Mouse (Mus musculus) neutrophil, adult 59 days (primary cell): ENCODE measurements around the gene Sap25. TPM values are rescaled to one million over a fixed set of nuclear protein-coding genes. Genes with fewer than 3 reads are reported as not detected.

ENCODE experiments used
- total RNA-seq, 2 experiments: library from RNA; stranded (reverse); gene quantifications; 1 replicate in 1 of 2; 2 replicates in 1 of 2; pipeline ENCODE4 v1.2.4; 2023

The Sap25 gene
- total RNA-seq, result 10 to 100 TPM; 63.8 to 70.2 TPM

DNA sequence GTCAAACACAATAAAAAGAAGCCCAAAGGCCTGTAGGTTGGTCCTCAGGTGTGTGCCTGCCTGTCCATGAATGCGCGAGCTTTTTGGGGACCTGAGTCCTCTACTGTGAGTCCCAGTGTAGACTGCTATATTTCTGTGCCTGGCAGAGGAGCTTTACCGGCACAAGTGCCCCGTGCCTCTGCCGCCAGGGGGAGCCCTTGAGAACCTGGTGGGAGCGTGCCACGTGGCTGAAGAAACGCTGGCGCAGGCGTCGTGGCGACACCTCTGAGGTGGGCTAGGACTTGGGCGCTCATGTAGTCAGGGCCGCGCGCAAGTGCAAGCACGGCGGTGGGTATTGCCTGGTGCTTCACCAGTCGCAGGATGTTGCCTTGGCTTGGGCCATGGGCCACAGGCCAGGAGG is at the start of gene Sap25:
Gene Sap25, plus strand, starts transcription at position 281 of the 400 bp plus-strand sequence.

DNA sequence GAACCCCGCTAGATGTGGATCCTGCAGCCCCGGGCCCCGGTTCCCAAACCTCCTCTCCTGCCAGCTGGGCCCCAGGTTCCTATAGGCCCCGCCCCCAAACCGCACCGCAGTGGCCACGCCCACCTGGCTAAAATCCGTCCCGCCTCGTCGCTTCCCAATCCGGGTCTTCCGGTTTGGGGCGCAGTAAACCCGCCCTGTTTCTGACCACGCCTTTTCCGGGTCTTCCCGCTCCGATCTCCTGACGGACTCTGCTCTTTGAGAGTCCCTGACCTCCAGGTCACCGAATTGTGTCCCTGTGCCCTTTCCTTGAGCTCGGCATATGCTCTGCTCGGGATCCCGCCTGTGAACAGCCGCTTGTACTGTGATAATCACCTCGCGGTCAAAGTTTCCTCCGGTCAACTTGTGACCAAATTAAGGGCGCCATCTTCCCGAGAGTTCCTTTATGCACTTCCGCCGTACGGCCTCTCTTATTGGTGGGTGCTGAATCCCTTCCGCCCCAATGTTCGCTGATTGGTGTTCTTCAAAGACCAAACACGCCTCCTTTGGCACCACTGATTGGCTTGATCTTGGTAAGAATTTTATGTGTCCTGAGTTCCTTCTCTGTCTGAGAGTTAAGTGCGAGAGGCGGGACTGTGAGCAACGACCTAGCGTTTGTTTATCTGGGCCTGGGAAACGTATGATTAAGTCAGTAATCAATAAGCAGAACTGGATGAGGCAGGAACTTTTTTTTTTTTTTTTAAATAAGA is 40.3 kb upstream of the Sap25 start, which contains the start of gene Mospd3:
Gene Mospd3, minus strand, starts transcription at position 440 of the 746 bp plus-strand sequence.

DNA sequence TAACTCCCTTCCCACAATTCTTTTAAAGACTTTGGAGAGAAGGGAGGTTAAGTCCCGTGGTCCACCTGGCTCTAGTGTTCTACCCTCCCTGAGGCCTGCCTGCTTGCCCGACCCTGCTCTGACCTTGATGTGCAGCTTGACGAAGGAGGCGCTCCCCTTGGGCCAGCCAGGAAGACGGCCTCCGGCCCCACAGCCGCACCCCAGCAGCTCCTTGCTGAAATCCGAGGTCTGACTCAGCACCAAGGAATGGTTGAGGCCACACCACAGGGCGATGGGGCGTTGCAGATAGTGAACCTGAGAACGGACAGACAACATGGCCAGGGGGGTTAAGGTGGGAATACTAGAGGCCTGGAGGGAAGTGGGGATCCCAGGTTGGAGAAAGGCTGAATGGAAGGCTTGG is 27.6 kb upstream of the Sap25 start, which contains the start of gene Pcolce:
Gene Pcolce, minus strand, starts transcription at position 235 of the 400 bp plus-strand sequence.

DNA sequence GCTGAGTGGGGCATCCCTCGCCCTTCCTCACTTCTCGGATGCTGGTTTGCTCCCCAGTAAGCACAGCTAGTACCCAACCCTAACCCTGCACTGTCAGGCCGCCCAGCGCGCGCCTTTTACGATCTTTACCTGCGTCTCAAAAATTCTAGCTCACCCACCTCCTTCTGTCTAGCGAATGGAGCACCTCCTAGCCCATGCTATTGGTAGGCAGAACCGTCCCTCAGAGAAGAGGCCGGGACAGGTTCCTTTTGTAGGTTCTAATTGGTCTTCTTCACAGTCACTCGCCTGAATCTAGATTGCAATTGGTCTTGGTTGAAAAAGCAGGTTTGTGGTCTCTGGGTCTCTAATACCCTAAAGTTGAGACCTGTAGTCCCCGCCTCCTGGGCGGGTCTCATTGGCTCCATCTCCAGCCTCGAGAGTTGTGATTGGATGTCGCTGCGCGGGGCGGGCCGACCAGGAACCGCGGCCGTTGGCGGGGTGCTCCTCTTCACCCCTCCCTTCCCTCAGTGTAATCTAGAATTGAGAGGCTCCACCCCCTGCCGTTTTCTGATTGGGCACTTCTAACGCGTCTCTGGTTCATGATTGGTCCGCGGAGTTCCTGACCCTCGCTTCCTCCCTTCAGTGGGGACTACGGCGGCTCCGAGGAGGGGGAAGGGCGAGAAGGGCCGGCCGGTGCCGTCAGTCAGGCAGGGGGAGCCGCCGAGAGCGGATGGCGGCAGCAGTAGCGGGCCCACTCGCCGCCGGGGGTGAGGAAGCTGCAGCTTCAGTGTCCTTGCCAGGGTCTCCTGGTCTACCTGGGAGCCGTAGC is 12.4 kb upstream of the Sap25 start, which contains the start of the genes Fbxo24, Lrch4 and Gm20605:
Gene Fbxo24, minus strand, starts transcription at position 505 of the 808 bp plus-strand sequence.
Gene Lrch4, plus strand, starts transcription at position 624 of the 808 bp plus-strand sequence.
Gene Gm20605, plus strand, starts transcription at position 678 of the 808 bp plus-strand sequence.

DNA sequence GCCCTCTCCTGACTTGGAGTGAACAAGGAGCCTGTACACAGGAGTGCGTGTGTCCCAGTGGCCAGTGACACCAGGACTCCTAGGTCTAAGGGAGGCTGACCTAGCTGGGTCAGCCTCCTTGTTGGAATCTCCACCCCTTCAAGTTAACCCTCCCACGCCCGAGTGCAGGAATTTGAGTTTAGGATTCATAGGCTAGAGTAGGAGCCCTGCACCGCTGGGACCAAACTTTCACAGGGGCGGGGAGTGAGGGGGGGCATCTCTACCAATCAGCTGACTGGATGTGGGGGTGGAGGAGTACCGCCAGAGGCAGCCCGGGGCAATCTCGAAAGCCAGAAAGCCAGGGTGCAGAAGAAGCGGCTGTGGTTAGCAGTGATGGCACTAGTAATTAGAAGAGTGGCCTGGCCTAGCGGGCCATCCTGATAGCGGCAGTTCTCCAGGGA is 4.5 kb downstream of the Sap25 start, which contains the start of gene Irs3:
Gene Irs3, minus strand, starts transcription at position 63 of the 440 bp plus-strand sequence.

DNA sequence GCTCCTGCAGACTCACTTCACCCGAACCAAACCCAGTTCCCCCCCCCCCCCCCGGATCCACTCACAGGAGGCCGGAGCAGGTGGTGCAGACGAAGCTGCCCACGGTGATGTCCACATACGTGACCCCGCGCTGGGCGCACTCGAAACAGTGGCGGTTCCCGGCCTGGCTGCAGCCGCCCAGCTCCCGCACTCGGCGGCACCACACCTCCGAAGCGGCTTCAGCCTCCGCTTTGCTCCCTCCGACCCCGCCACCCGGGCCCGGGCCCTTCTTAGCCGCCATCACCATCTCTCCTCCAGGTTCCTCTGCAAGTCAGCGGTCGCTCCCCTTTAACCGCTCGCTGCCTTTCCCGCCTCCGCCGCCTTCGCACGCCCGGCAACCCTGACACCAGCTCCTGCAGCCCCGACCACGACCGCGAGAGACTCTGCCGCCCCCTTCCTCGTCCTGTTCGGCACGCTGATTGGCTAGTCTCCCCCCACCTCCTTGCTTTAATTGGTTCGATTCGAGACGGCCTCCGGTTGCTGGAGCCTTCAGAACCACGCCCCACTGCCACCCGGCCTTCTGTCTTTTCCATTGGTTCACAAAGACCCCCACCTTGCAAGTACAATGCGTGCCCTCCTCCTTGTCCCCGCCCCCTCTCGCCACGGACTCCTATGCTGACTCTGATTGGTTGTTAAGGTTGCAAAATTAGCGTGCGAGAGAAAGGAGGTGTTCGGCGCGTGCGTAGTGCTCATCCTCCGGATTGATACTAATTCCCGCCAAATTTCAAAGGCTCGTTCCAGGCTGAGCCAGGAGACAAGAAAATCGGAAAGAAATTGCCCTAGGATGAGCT is 43.4 kb downstream of the Sap25 start, which contains the start of gene Agfg2:
Gene Agfg2, minus strand, starts transcription at position 433 of the 830 bp plus-strand sequence.

Other genes with a start within 250 kb of the Sap25 start
- gene Zan, start 164.3 kb upstream of the Sap25 start, total RNA-seq, result under 1 TPM; 0.07 to 0.18 TPM
- 10 to 100 TPM; 13.8 to 20.5 TPM for gene Pop7, start 138.8 kb upstream of the Sap25 start, total RNA-seq
- gene Gigyf1, start 122.8 kb upstream of the Sap25 start, total RNA-seq, result 10 to 100 TPM; 45.4 to 47.4 TPM
- not detected for gene Epo, start 108.1 kb upstream of the Sap25 start, total RNA-seq
- gene Gnb2, start 107.8 kb upstream of the Sap25 start, total RNA-seq, result 100 to 1,000 TPM; 919 to 975 TPM
- gene Actl6b, start 87.8 kb upstream of the Sap25 start, total RNA-seq, result not detected
- gene Tfr2, start 71.5 kb upstream of the Sap25 start, total RNA-seq, result 1 to 10 TPM; 3.9 to 5.5 TPM
- 10 to 100 TPM; 47.6 to 59.4 TPM for gene Mospd3, start 40.3 kb upstream of the Sap25 start, total RNA-seq
- under 1 TPM; 0.58 to 0.62 TPM for gene Pcolce, start 27.6 kb upstream of the Sap25 start, total RNA-seq
- under 1 TPM; 0.22 to 0.38 TPM for gene Fbxo24, start 12.3 kb upstream of the Sap25 start, total RNA-seq
- 100 to 1,000 TPM; 231 to 234 TPM for gene Lrch4, start 12.2 kb upstream of the Sap25 start, total RNA-seq
- gene Gm20605, start 12.2 kb upstream of the Sap25 start, total RNA-seq, result 10 to 100 TPM; 43.2 to 44.0 TPM
- gene Irs3, start 4.4 kb downstream of the Sap25 start, total RNA-seq, result under 1 TPM in 1 of 2 experiments, not detected in 1; 0.33 TPM
- gene Agfg2, start 43.4 kb downstream of the Sap25 start, total RNA-seq, result 10 to 100 TPM; 24.1 to 25.5 TPM
- gene Nyap1, start 100.3 kb downstream of the Sap25 start, total RNA-seq, result 1 to 10 TPM in 1 of 2 experiments, under 1 TPM in 1; 0.60 to 1.1 TPM
- 100 to 1,000 TPM; 304 to 318 TPM for gene Tsc22d4, start 104.4 kb downstream of the Sap25 start, total RNA-seq
- gene Ppp1r35, start 137.5 kb downstream of the Sap25 start, total RNA-seq, result 10 to 100 TPM; 29.2 to 34.9 TPM
- 10 to 100 TPM; 32.5 to 35.7 TPM for gene Mepce, start 146.3 kb downstream of the Sap25 start, total RNA-seq
- gene Zcwpw1, start 146.5 kb downstream of the Sap25 start, total RNA-seq, result 1 to 10 TPM; 2.8 to 3.3 TPM
- 100 to 1,000 TPM; 361 to 394 TPM for gene Pilra, start 194.9 kb downstream of the Sap25 start, total RNA-seq
- gene Pilrb1, start 216.8 kb downstream of the Sap25 start, total RNA-seq, result 100 to 1,000 TPM; 203 to 212 TPM
- 100 to 1,000 TPM; 258 to 269 TPM for gene Pilrb2, start 230.5 kb downstream of the Sap25 start, total RNA-seq